Mouse (Mus musculus) limb, embryonic 14.5 days (tissue): ENCODE measurements around the gene Prg2. TPM values are rescaled to one million over a fixed set of nuclear protein-coding genes. Genes with fewer than 3 reads are reported as not detected.

ENCODE experiments used
- ATAC-seq: fragments of 200-750 bp; cut with Nextera tagmentation; 2 replicates; pipeline ENCODE4 v1.8.0; 2017; ENCODE audit warnings: low read depth, moderate number of reproducible peaks, moderate TSS enrichment; ENCODE audit not compliant: low FRiP score
- DNase-seq: peaks from one replicate; pipeline ENCODE4 v3.0.0-alpha.2; 2015; ENCODE audit warnings: low spot score
- H3K27ac ChIP-seq: fragments of 300-500 bp; sonication (generic); replicated peaks from 2 replicates; pipeline ENCODE4 v1.5.1; 2014; ENCODE audit warnings: low read depth, mild to moderate bottlenecking, low read length, moderate library complexity, mixed read lengths
- H3K27me3 ChIP-seq: fragments of 300-500 bp; sonication (generic); 2 replicates; pipeline ENCODE4 v1.6.1; 2014; ENCODE audit warnings: low read length, mixed read lengths; ENCODE audit not compliant: control insufficient read depth, insufficient read depth
- H3K36me3 ChIP-seq: fragments of 300-500 bp; sonication (generic); 2 replicates; pipeline ENCODE4 v1.6.1; 2014; ENCODE audit warnings: mild to moderate bottlenecking, low read length, moderate library complexity, mixed read lengths; ENCODE audit not compliant: control insufficient read depth, insufficient read depth
- H3K4me1 ChIP-seq: fragments of 300-500 bp; sonication (generic); 2 replicates; pipeline ENCODE4 v1.6.1; 2014; ENCODE audit warnings: antibody characterized with exemption, low read length, mixed read lengths; ENCODE audit not compliant: control insufficient read depth, insufficient read depth
- H3K4me2 ChIP-seq: fragments of 300-500 bp; sonication (generic); replicated peaks from 2 replicates; pipeline ENCODE4 v1.6.1; 2014; ENCODE audit warnings: low read depth, mild to moderate bottlenecking, low read length, moderate library complexity; ENCODE audit not compliant: severe bottlenecking
- H3K4me3 ChIP-seq: fragments of 300-500 bp; sonication (generic); replicated peaks from 2 replicates; pipeline ENCODE4 v1.5.1; 2014; ENCODE audit warnings: low read length
- H3K9ac ChIP-seq: fragments of 300-500 bp; sonication (generic); 2 replicates; pipeline ENCODE4 v1.6.1; 2014; ENCODE audit warnings: mild to moderate bottlenecking, low read depth, low read length, moderate library complexity; ENCODE audit not compliant: severe bottlenecking
- H3K9me3 ChIP-seq: fragments of 300-500 bp; sonication (generic); 2 replicates; pipeline ENCODE4 v1.6.1; 2016; ENCODE audit warnings: low read length; ENCODE audit not compliant: control insufficient read depth
- POLR2A ChIP-seq: fragments of 200-500 bp; IDR thresholded peaks from 2 replicates; pipeline ENCODE4 v1.8.0; 2012; ENCODE audit warnings: inconsistent platforms, mild to moderate bottlenecking, moderate library complexity, borderline replicate concordance; ENCODE audit not compliant: insufficient read depth, insufficient read length; ENCODE audit errors: extremely low read depth
- WGBS: fragments of 180-500 bp; shearing (Covaris S2); extraction: QIAGEN DNeasy Blood & Tissue Kit; methylation state at CpG from one replicate; pipeline ENCODE4 v1.1.7; 2014; 5-methylcytosine and 5-hydroxymethylcytosine counted together
- polyA plus RNA-seq, 2 experiments: library from polyadenylated mRNA; depleted of rRNA in 1 of 2; stranded (reverse) in 1 of 2; unstranded in 1 of 2; fragments of >200 nt; fragmentation: Nextera tagmentation in 1 of 2; extraction: Ambion mirVana in 1 of 2; gene quantifications; 2 replicates each; pipeline versions ENCODE4 v1.2.1 to v1.2.3; 2012 to 2014

The Prg2 gene
- polyA plus RNA-seq, 2 experiments = 0.80 TPM; not detected in 1

GRCm38 (mm10) chr2:85004341-85004740 lies 24.1 kb downstream of the Prg2 start:
- H3K4me1 ChIP-seq = no peaks in the 10 kb centered on the region
- H3K27me3 ChIP-seq = no peaks in the 10 kb centered on the region
- H3K27ac ChIP-seq = no peak overlapping the region
- H3K4me2 ChIP-seq = no peak overlapping the region
- ATAC-seq (no peak), DNase-seq (no peak)
- WGBS = 89% methylated on average over 4 of the region's 4 CpGs
- no peaks in the 10 kb centered on the region for H3K9me3 ChIP-seq
- H3K36me3 ChIP-seq = no peaks in the 10 kb centered on the region
- no peak overlapping the region for H3K9ac ChIP-seq
- H3K4me3 ChIP-seq = no peak overlapping the region
- TF ChIP-seq POLR2A = no peak

GRCm38 (mm10) chr2:85006600-85006999 lies 26.3 kb downstream of the Prg2 start:
- WGBS = 80% methylated on average over 7 of the region's 7 CpGs
- no peaks in the 10 kb centered on the region for H3K4me1 ChIP-seq
- H3K4me2 ChIP-seq = no peak overlapping the region
- H3K27me3 ChIP-seq = no peaks in the 10 kb centered on the region
- DNase-seq = no peak
- ATAC-seq = no peak
- no peaks in the 10 kb centered on the region for H3K9me3 ChIP-seq
- no peak overlapping the region for H3K9ac ChIP-seq
- no peak for TF ChIP-seq POLR2A
- H3K27ac ChIP-seq = no peak overlapping the region
- no peaks in the 10 kb centered on the region for H3K36me3 ChIP-seq
- H3K4me3 ChIP-seq = no peak overlapping the region

DNA sequence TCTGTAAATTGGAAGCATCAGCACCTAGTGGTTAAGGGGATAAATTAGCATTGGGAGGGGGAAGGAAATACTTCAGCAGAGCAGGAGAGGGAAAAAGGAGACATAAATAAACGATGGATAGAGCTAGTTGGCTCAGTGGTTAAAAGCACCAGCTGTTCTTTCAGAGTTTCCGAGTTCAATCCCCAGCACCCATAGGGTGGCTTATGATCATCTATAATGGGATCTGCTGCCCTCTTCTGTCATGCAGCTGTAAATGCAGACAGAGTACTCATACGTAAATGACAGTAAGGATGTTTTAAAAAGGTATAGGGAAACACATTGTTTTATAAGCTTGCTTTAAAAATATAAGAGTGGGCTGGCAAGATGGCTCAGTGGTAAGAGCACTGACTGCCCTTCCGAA lies 27.5 kb downstream of the Prg2 start:
- H3K4me3 ChIP-seq = no peak overlapping the region
- DNase-seq (no peak), ATAC-seq (no peak)
- no peaks in the 10 kb centered on the region for H3K9me3 ChIP-seq
- no peak overlapping the region for H3K9ac ChIP-seq
- 24% methylated on average over 4 of the region's 4 CpGs for WGBS
- H3K4me1 ChIP-seq = peaks cover 5% of the 10 kb centered on the region
- H3K27ac ChIP-seq = no peak overlapping the region
- no peak overlapping the region for H3K4me2 ChIP-seq
- no peaks in the 10 kb centered on the region for H3K27me3 ChIP-seq
- H3K36me3 ChIP-seq = no peaks in the 10 kb centered on the region
- no peak for TF ChIP-seq POLR2A

GRCm38 (mm10) chr2:85009212-85009611 lies 29.0 kb downstream of the Prg2 start:
- no peak overlapping the region for H3K4me2 ChIP-seq
- no peaks in the 10 kb centered on the region for H3K36me3 ChIP-seq
- H3K27ac ChIP-seq = no peak overlapping the region
- no peak for TF ChIP-seq POLR2A
- H3K4me1 ChIP-seq = peaks cover 5% of the 10 kb centered on the region
- H3K27me3 ChIP-seq = no peaks in the 10 kb centered on the region
- no peak for ATAC-seq
- no peaks in the 10 kb centered on the region for H3K9me3 ChIP-seq
- H3K4me3 ChIP-seq = no peak overlapping the region
- DNase-seq = no peak
- no peak overlapping the region for H3K9ac ChIP-seq
- WGBS = 52% methylated on average over 2 of the region's 2 CpGs

DNA sequence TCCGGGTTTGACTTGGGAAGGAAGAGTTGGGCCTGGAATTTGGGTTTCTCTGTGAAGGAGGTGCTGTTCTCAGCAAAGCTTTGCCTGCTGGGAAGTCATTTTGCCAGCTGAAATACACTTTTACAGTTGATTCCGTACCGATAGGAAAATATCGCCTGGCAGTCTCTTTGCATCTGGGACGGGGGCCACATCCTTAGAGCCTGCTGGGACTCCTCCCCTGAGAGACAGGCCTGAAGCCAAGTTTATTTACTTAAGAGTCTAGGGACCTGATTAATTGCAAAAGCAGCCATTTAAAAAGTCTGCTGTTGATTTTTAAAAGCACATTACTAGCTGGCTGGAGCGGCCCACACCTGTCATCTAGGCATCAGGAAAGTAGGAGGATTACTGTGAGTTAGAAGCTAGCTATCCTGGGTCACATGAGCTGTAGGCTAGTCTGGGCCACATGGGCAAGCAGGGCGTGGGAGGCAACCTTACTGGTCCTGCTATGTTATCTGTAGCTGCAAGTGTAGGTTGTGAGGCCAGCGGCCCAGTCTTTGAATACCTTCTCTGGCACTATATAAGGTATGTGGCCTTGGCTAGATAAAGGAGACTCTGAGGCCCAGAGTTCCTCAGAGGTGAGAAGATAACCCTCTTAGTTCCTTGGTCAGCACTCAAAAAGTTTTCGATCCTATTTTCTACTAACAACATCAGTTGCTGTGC lies 31.8 kb downstream of the Prg2 start:
- Histone ChIP-seq H3K27ac (peak overlapping the region; percentile 38; the same call in 1 of the 2 replicates), H3K9me3 (no peaks in the 10 kb centered on the region), H3K27me3 (no peaks in the 10 kb centered on the region), H3K4me1 (peaks cover 5% of the 10 kb centered on the region), H3K4me2 (no peak overlapping the region), H3K36me3 (no peaks in the 10 kb centered on the region), H3K9ac (0 out of 2 replicates have a peak overlapping the region, but pooled peaks have one; percentile 6), H3K4me3 (no peak overlapping the region)
- DNase-seq = no peak
- 41% methylated on average over 9 of the region's 9 CpGs for WGBS
- TF ChIP-seq POLR2A = no peak
- 0 out of 2 replicates have a peak, but pooled peaks have one; percentile 23 for ATAC-seq
